Mouse (Mus musculus) embryo, embryonic 10.5 days (tissue): Measurements from ENCODE around the gene Rln3.
A peak's percentile ranks its signal among the peaks of the same experiment; 100 is the strongest.

Source experiments
- DNase-seq: peaks from one replicate; pipeline ENCODE4 v3.0.0-alpha.2; 2015; ENCODE audit warnings: low spot score

The Rln3 gene

DNA sequence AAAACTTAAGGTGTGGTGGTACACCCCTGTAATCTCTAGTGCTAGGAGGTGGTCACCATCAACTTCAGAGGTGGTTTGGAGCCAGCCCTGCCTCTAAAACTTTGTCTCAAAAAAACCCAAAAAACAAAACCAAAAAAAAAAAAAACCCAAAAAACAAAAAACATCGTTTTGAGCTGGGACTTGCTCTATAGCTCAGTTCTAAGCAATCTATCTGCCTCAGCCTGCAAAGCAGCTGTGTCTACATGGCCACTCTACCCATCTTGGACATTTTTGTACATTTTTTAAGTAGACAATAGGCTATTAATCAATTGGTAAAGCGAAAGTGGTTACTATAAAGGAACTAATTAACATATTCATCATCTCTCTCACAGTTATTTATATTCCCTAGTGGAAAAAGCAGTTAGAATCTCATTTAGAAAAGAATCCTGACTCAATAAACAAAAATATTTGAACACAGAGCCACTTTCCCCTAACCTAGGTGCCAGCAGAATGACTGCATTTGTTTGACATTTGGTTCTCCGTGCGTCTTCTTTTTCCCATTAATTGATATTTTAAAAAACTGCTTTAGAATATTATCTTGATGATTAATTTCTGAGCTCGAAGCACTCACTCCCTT is 20.8 kb upstream of the Rln3 start:
- no peak for DNase-seq

DNA sequence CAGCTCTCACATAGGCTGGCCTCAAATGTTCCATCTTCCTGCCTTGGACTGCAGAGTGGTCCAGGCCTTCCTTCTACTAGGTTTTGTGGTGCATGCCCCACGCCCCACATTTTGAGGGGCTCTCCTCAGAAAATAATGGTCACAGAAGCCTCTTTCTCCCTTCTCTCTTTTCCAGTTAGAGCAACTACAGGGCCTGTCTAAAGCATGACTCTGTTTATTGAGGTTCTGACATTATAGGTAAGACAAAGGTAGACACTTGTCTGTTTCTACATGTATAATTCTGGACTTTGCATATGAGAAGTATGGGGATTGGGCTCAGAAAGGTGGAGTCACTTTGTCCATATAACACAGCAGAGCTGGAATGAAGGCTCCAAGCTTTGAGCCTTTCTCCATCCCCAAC is 20.2 kb upstream of the Rln3 start, which contains the start of gene Gm10643:
Gene Gm10643, minus strand, starts transcription at position 101 of the 400 bp plus-strand sequence.
- no peak for DNase-seq

DNA sequence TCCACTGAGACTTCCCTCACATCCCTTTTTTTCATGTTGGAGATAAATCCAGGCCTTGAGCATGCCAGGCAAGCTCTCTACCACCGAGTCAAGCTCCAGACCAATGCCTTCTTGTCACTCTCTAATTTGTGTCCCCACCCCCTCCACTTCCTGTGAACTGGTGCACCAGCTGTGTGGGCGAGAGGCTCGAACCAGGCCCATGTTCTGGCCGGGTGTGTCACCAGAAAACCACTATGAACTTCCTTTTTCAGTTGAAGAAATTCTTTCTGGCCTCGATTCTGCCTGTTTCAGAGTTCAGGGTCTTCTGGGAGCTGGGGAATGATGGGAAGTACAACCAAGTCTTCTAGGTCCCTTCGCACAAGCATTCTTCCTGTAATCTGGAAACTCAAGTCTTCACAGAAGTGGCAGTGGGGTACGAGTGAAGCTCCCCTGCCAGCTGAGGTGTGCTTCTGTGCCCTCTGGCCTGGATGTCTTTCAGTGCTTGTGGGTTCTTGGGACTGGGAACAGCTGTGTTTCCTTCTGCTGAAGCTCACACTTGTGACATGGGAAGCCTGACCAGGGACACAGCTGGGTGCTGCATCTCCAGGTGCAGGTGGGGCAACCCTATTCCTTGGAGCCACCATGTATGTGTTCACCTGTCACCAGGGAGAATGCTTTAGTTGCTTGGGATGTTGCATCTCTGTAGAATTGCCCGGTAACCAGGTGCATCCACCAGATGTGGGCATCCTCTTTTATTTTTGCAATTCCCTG is 19.2 kb upstream of the Rln3 start:
- no peak for DNase-seq

DNA sequence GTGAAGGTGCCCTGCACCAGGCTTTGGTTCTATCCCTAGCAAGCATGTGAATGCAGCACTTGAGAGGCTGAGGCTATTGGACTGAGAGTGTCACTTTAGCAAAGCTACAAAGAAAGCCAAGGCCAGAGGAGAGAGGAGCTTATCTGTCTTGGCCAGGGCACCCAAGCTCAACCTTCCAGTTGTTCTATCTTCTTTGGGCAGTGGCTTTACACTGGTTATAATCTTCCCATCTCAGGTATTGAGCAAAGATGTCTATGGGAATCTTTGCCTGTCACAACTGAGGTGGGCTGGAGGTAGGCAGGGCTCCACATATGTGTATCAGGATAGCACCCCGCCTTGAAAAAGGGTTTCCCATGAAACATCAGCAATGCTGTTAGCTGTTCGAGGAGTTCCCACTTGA is 15.4 kb upstream of the Rln3 start:
- no peak for DNase-seq

DNA sequence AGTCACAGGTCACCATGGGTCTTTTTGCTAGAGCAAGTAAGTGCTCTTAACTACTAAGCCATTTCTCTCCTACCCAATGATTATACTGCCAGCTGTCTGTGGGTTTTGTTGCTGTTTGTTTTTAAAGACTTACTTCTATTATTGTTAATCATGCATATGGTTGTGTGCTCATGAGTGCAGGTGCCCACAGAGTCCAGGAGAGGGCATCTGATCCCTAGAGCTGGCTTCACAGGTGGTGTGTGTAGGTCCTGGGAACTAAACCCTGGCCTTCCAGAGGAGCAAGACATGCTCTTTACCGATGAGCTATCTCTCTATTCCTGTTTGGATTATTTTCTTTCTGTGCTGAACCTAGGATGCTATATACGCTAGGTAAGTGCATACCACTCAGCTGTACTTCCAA is 14.4 kb upstream of the Rln3 start:
- no peak for DNase-seq

DNA sequence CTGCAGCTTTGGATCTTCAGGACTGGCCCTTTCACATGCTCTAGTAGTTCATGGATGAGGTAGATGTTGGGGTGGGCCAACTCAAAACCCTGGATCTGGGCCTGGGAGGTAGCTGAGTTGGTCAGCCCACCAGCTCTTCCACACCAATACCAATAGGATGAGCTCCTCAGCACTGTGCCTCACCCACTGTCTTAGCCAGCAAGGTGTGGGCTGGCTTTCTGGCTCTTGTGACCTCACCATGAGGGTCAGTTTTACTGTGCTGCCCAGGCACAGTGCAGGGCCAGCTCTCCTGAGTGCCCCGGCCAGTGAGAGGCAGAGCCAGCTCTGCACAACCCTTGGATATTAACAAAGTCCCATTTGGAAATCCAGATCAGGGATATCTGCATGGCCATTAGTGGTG is 13.0 kb upstream of the Rln3 start:
- no peak for DNase-seq

DNA sequence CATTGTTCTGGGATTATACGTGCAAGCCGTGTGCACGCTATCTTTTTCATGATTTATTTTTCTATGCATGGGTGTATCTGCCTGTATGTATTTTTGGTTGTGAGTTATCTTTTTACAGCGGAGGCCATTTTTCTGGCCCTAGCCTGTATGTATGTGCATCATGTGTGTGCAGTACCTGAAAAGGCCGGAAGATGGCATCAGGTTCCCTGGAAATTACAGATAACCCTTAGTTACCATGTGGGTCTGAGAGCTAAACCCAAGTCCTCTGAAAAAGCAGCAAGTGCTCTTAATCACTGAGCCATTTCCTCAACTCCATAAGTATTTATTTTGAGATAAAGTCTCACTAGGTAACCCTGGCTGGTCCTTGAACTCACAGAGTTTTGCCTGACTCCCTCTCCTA is 8.4 kb upstream of the Rln3 start:
- DNase-seq, result no peak

DNA sequence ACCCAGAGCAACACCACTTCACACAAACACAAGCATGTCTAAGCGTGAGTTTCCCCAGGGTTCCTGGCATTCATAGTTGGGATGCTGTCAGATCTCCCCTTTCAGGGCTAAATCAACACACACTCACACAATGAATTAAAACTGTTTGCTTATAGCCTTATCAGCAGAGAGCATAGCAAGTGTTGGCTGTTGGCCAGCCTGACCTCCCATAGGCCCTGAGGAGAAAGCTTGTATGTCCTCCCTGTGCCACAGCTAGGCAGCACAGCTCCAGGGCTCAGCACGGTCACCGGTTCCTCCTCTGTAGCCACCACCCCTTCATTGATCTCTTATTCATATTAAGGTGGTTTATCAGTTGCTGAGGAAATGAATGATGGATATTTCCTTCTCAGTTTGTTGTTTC is 7.9 kb upstream of the Rln3 start:
- no peak for DNase-seq

DNA sequence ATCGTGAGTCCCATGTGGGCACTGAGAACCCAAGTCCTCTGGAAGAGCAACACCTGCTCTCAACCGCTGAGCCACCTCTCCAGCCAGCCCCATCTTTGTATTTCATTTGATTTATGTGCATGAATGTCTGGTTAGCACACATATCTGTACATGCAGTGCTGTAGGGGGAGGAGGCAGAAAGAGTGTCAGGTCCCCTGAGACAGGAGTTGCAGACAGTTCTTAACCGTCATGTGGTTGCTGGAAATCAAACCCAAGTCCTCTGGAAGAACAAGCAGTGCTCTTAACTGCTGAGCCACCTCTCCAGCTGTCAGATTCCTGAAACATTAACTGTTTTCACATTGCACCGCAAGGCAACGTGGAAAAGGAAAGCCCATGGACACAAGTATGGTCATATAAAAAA is 3.4 kb upstream of the Rln3 start:
- no peak for DNase-seq

DNA sequence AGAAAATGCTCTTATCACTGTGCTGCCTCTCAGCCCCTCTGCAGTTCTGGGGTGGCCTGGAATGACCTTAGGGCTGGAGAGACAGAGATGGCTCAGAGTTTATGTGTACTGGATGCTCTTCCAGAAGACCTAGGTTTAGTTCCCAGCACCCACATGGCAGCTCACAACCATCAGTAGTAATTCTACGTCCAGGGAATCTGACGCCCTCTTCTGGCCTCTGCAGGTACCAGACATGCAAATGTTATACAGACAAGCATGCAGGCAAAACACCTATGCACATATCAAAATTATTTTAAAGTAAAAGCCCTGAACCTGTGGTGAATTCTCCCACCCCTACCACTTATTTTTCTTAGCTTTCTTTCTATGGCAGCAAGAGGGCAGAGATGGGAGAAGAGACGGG is 1.7 kb upstream of the Rln3 start:
- DNase-seq, result no peak

DNA sequence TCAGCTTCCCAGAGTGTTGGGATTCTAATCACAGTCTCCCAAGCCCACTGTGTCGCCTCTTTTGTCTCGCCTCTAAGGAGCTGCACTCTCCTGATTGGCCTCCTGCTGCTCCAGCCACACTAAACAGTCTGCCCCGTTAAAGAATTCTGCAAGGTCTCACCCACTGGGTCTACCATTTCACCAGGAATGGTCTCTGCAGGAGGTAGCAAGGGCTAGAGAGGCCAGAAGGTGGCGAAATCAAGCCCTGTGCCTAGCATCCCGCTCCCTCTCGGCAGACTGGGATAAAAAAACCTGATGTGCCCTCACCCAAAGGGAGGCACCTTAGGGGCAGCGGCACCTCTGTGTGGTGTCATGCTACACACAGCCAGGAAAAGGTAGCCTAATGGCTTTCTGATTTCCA is 697 bp downstream of the Rln3 start:
- peak; percentile 10 for DNase-seq

DNA sequence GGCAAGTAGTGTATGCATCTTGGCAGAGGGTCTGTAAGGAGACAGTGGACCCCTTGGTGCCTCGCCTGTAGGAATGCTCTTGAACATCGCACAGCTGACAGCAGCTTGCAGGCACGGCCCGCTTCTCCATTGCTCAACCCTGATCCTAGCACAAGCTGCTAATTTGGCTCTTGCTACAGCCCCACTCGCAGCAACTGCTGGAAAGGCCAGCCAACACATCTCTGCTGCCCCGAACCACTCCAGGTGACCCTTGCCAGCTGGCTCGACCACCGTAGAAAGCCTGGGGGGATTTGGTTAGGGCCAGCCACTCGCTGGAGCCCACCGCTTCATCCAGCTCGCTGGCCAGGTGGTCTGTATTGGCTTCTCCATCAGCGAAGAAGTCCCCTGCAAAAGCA is 1.9 kb downstream of the Rln3 start:
- no peak for DNase-seq

DNA sequence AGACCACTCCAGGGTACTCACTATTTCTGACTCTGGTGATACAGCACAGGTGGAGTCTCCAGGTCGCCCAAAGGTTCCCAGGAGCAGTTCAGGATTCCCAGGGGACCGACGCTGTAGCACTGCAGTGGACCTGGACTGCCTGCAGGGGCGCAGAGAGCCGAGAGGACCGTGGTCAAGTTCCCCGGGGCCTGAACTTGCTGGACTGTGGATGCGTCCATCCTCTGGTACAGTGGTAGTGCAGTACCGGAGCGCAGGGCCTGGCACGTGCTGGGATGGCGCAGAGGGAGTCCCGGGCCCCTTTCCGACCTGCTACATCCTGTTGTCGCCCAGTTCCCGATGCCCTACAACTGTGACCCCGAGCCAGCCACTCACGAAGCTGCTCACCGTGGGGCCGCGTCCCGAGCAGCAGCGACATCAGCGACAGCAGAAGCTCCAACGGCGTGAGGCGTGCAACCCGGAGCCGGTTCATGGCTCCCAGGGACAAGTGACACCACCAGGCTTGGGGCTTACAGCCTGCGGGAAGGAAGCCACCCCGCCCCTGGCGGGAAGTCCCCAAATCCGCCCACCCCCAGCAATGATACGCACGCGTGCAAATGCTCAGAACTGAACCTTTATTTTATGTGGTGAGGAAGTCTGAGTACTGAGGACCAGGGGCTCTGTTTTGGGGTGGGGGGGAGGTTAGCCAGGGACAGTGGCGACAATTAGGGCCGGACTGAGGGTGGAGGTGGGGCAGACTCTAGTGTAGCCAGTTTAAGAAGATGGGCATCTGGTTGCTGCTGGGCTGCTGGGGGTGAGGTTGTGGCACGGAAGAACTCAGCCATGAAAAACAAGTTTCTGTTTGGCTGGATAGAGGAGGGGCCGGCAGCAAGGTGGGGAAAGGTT is 2.5 kb downstream of the Rln3 start, which contains the start of gene Il27ra:
Gene Il27ra, minus strand, starts transcription at position 524 of the 882 bp plus-strand sequence.
- DNase-seq, result peak; percentile 86

DNA sequence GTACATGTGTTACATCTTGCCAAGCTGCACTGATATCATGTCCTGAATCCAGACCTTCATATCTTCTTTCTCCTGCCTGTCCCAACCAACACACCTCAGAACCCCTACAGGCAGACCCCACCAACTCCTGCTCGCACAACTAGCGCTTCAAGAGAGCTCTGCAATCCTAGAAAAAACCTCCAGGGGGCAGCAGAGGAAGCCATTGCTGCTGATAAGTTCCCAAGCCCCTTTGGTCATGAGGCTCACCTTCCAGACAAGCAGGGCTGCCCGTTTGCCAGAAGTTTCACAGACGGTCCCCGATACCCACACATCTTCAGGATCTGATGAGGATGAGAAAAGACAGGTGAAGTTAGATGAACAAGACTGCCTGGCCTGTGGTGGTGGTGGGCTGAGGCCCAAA is 5.8 kb downstream of the Rln3 start:
- DNase-seq, result peak; percentile 95

DNA sequence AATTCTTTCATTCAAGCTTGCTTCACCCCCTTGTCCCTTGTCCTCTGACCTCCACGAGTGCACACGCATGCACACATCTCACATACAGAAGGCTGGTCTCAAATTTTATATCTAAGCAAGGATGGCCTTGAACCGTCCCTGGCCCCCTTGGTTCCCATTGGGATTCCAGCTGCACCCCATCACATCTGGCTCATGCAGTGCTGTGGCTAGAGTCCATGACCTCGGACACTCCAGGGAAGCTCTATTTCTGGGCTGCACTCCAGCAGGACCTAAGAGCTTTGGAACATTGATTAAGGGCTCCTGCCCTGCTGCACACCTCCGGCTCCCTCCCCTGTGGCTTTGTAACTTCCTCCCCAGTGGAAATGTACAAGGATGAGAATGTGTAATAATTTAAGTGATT is 6.8 kb downstream of the Rln3 start:
- DNase-seq, result no peak

DNA sequence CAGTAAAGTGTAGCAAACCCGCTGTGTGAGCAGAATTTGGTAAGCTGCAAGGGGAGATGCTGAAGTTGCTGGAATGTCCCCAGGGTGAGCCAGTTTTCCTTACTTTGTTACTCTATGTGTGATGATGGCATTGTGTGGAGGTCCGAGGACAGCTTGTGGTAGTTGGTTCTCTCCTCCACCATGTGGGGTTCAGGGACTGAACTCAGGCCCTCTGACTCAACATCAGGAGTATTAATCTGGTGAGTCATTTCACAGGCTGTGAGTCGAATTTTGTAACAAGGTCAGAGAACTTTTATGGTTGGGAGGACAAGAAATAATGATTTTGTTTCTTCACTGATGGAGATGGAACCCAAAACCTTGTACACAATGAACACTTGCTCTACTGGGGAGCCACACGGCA is 12.0 kb downstream of the Rln3 start:
- no peak for DNase-seq

DNA sequence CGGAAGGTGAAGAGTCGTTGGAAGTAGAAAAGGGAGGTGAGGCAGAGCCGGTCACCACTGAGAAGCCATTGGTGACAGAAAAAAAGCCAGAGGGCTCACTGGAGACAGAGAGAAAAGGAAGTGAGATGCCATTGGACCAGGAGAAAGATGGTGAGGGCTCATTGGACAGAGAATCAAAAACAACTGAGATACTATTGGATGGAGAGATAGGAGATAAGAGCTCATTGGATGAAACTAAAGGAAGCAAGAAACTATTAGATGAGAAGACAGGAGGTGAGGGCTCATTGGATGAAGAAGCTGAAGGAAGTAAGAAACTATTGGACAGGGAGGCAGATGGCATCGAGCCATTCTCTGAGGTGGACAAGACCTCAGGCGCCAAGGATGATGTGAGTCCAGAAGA is 15.5 kb downstream of the Rln3 start:
- DNase-seq, result no peak

DNA sequence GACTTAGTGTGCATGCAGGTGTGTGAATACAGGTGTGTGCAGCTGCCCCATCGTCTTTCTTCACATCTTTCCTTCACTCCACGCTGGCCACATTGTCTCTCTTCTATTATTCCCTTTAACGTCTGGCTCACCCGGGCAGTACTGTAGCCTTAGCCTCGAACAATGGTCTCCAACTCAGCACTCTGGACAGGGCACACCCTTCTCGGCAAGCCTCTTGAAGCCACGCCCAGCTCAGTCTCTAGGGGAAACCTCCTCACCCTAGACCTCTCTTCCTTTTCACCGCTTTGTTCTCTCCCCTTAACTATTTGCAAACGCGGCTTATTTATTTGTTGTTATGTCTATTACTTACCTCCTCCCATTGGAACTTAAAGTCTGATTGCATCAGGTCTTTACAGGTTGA is 17.4 kb downstream of the Rln3 start:
- DNase-seq, result no peak

DNA sequence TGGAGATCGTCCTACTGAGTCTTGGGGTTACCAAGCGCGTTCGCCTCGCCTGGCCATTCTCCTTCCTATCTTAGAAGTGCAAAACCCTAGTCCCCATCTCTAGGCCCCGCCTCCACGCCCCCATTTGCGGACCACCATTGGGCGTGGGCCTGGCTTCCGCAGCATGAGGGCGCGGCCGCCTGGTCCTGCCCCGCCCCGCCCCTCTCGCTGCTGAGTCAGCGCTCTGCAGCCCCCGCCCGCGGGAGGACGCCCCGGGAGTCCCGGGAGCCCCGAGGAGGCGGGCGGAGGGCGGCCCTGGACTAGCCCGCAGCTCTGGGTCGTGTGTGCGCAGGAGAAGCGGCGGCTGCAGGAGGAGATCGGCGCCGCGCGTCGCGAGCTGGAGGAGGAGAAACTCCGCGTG is 18.9 kb downstream of the Rln3 start:
- peak; percentile 85 for DNase-seq

DNA sequence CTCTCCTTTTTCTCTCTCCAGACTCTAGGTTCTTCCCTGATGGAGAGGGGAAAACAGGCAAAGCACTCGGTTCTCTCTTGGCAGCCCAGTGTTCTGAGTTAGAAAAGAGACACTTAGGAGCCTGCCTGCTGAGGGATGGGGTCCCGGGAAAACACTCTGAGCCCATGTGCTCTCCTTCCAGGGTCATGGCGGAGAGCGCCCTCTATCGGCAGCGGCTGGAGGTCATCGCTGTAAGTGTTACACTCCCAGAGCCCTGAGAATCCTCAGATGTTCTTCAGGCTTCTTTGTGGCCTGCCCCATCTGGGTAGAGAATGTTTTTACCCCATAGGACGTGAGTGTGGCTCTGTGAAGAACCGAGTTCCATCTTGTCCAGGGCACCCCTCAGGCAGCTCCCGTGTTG is 20.6 kb downstream of the Rln3 start:
- peak; percentile 77 for DNase-seq

DNA sequence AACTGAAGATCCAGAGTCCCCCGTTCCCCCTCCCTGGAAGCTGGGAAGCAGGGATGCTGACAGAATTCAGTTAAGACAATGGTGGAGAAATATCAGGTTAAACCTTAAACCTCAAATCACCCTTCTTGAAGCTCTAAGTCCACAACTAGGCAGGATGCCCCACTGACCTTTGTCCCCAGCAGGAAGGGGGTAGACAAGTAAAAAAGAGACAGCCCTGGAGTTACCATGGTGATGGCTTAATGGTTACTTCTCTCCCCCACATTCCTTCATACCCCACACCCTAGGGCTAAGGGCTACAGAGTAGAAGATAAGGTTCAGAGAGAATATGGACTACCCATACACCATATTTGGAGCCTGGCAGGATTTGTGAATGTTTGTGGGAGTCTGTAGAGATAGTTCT is 21.2 kb downstream of the Rln3 start:
- no peak for DNase-seq

DNA sequence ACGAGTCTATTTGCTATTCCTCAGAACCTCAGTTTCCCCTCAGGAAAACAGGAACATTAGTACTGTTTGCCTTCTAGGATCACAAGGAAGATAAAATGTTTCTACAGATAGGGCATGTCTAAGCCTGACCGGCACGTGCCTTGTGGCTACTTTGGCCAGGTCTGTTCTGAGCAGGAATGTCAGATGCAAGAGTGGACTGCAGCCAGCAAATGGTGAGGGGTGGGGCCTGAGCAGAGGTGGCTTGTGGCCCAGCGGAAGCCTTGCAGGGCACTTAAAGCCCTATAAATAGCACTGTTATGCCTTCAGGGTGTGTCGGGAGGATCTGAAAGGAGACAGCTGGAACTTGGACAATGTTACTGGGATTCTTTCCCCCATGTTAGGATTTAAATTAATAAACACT is 21.7 kb downstream of the Rln3 start:
- no peak for DNase-seq

DNA sequence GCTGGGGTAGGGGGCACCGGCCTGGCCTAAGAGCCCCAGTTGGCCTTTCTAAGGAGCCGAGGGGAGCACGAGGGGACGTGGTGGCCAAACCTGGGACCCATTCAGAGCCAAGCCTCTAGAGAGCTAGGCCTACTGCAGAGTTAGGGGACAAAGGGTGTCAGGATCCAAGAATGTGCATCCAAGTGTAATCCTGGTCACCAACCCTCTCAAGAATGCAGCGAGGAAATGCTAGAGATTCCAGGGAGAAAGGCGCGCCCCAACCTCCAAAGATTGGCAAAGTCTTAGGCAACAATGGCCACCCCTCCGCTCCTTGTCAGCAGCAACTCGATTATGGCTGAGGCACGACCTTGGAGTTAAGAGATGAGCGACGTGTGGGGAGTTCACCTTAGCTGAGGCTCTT is 23.2 kb downstream of the Rln3 start:
- DNase-seq, result no peak
